Mouse (Mus musculus) layer of hippocampus, postnatal 14 days (tissue): Measurements from ENCODE around the gene Smad1. TPM values are rescaled to one million over a fixed set of nuclear protein-coding genes. Genes with fewer than 3 reads are reported as not detected.
A peak's percentile ranks its signal among the peaks of the same experiment; 100 is the strongest.
"Not testable (repeated sequence)": the region's sequence is repeated elsewhere in the genome, so short reads cannot be mapped to it uniquely, and the experiment has no call there.

ENCODE experiments used
- DNase-seq, 2 experiments: peaks; one replicate each; pipeline ENCODE4 v3.0.0; 2021 to 2022; ENCODE audit warnings: low spot score in 2 of 2, mixed read lengths in 1 of 2
- long read RNA-seq, 2 experiments: library from polyadenylated mRNA; stranded (forward); transcript quantifications; one replicate each; pipeline ENCODE4 v2.0.0; 2021
- total RNA-seq, 2 experiments: library from RNA; stranded (reverse); gene quantifications; 2 replicates each; pipeline ENCODE4 v1.2.3; 2021

The Smad1 gene
- total RNA-seq, result 10 to 100 TPM; 25.9 to 29.2 TPM
- long read RNA-seq, experiment 1, transcript Smad1-202 (7 exons, 3,099 nt), result major isoform, 23 of 40 reads
- long read RNA-seq, experiment 1, partial matches to known transcripts, result 16 of 40 reads
- long read RNA-seq, experiment 1, other reads (novel, unspliced or antisense), result 1 of 40 reads
- long read RNA-seq, experiment 2, transcript Smad1-202 (7 exons, 3,099 nt), result major isoform, 24 of 36 reads
- long read RNA-seq, experiment 2, partial matches to known transcripts, result 8 of 36 reads
- long read RNA-seq, experiment 2, other reads (novel, unspliced or antisense), result 4 of 36 reads

- DNase-seq, result peak; percentile 95 to 97
Observed at GRCm38 (mm10) chr8:79398994-79399650, at the start of gene Smad1. Smad1 (minus strand) TSS chr8:79399518.

- no peak for DNase-seq
Observed at GRCm38 (mm10) chr8:79447260-79447853, 48.0 kb upstream of the Smad1 start.

GRCm38 (mm10) chr8:79443460-79444098 lies 44.3 kb upstream of the Smad1 start:
- DNase-seq, result no peak

DNA sequence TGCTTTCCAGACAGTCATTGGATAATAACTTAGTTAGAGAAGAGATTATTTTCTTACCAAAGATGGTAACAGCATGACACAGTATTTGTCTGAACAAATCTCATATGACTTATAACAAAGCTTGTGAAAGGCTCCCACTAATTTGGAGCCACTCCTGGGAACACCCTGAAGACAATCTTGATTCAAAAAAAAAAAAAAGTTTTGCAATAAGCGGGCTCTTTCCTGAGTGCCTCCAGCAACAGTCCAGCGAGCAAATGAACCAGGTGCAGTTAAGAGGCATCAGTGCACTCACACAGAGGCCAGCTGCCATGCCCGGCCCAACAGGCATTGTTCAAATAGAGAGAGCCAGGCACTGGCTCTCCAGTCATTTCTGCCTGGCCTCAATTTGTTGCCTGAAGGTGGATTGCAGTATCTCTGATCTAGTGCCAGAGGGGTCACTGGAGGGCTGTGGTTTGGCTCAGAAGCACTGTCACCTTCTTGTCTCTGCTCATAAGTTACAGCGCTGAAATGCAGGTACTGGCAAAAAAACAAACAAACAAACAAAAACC lies 34.7 kb upstream of the Smad1 start:
- DNase-seq, result no peak

DNA sequence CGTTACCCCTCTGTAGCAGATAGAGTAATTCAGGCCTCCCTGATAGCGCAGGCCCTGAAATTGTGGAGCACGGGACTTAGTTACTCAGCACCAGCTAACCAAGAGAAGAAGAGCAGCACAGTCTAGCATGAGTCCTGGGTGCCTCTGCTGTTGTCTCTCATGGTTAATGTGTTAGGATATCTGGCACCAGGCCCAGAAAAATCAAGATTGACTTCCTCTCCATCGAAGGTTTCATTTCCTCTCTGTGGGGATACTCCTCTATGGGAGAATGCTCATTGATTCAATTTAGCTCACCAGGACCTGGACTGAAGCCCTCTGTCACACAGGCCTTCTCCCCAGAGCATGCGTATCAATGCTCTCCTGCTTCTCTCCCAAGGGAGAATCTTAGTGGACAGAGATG lies 15.6 kb upstream of the Smad1 start:
- peak in 1 of 2 experiments; percentile 23 for DNase-seq

DNA sequence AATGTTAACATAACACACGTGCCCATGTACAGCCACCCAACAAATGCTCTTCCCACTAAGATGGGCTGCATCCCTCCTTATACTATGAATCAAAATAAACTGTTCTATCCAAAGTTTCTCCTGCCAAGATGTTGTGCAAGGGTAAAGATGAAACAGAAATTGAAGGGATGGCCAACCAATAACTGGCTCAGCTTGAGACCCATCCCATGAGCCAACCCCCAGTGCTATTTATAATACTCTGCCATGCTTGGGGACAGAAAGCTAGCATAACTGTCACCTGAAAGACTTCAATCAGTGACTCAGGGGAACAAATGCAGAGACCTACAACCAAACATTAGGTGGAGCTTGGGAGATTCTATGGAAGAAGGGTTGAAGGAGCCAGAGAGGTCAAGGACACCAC lies 11.2 kb upstream of the Smad1 start:
- no peak for DNase-seq

- not testable (repeated sequence) for DNase-seq
Observed at GRCm38 (mm10) chr8:79407356-79407755, 8.0 kb upstream of the Smad1 start.

DNA sequence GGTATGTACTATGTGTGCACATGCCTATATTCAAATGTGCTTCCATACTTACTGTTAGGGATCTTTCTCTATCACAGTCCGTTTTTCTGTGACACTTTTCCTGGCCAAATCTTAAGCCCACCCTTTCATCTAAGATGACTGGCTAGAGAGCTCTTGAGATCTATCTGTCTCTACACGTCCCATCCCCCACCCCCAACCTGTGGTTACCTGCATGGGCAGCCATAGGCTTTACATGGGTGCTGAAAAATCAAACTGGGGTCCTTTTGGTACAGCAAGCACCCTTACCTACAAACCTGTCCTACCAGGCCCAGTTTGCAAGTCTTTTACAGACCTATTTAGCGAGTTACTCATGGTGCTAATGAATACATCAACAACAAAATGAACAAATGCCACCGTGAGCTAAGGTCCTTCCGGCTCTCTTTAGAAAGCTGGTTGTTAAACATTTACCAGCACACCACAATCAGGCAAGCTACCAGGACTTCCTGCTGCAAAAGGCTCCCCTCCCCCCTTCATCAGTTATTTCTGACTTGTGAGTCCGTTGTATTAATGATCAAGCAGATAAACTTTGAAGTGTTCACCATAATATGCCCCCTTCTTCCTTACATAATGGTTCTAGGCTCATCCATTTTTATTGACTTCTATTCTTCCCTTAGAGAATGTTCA lies 5.7 kb upstream of the Smad1 start:
- DNase-seq, result no peak

DNA sequence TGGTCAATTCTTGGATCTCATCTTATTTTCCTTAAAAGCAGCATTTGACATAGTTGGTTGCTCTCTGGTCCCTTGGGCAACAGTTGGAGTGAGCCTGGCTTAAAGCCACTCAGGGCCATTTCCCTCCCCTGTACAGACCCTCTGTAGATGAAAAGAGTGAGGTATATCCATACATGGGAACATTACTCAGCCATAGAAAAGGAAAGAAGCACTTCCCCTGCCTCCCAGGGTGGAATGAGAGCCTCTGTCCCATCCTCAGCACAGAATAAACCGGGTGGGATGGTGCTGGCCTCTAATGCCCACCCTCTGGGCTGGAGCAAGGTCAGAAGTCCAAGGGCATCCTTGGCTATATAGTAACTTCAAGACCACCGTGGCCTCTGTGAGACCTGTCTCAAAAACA lies 1.4 kb upstream of the Smad1 start:
- no peak for DNase-seq

- DNase-seq, result peak; percentile 36 to 45
Observed at GRCm38 (mm10) chr8:79398251-79398981, 902 bp downstream of the Smad1 start.

GRCm38 (mm10) chr8:79397705-79398250 lies 1.5 kb downstream of the Smad1 start:
- DNase-seq, result no peak

GRCm38 (mm10) chr8:79396911-79397310 lies 2.4 kb downstream of the Smad1 start:
- no peak for DNase-seq

DNA sequence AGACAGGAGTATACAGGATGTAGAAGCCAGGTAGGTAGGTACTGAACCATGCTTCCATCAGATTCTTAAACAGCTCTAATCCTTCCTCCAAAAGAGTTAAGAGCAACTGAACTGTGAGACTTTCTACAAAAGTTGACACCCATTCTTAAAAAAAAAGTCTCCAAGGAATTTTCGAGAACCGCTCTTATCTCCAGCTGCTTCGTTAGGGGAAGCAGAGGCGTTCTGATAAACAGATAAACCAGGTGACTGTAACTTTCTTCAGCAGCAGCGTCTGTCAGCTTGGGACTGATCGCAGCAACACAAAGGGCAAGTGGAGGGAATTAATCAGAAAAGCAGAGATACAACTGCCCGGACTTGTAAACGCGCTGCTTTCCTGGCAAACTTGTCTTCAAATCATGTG lies 5.3 kb downstream of the Smad1 start:
- DNase-seq, result no peak

GRCm38 (mm10) chr8:79393215-79393614 lies 6.1 kb downstream of the Smad1 start:
- DNase-seq, result no peak

- no peak for DNase-seq
Observed at GRCm38 (mm10) chr8:79392649-79393048, 6.7 kb downstream of the Smad1 start.

DNA sequence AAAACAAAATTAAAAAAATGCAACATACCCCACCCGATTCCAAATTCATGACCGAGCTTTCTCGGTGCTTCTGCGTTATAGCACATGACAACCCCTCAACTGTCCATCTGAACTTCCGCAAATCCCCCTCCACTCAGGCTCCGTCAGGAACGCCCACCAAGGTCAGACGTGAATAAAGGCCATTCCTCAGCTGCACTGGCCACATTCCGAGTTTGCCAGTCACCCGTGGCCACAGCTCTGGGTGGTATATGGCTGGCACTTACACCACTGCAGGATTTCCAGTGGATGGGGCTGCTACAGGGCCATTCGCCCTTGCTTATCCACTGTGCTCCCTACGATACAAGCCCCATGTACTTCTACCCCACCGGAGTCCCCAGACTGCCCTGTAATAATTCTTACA lies 7.9 kb downstream of the Smad1 start:
- DNase-seq, result no peak

DNA sequence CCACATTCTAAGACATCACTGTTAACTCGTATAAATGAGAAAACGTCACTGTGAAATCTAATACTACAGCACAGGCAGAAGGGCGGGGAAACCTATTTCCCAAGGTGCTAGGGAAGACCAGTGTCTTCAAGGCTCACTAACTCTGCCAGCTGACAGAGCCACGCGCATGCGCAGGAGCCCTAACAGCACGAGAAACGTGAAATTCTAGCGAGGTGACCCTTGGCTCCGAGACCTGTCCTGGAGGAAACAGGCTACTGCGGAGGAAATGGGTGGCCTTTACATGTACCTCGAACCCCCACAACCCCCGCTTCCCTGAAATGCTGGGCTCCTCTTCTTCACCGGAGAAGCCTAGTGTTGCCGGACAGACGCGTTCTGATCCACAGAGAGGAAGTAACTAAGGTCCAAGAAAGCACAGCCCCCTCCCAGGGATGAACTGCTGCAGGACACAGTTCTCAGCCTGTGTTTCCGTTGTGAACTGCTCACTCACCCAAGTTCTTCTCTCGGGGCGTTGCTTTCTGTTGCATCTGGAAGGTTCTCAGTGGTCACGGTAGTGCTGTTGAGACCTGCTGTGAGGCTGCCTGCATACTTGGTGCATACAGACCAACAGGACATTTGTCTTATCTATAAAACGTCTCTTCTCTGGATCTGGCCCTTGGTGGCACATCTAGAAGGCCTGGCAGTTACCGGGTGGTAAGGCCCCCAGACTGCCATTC lies 10.1 kb downstream of the Smad1 start:
- DNase-seq, result no peak

GRCm38 (mm10) chr8:79386831-79387230 lies 12.5 kb downstream of the Smad1 start:
- no peak for DNase-seq

GRCm38 (mm10) chr8:79386358-79386757 lies 13.0 kb downstream of the Smad1 start:
- no peak for DNase-seq
